Mouse (Mus musculus): ENCODE measurements at regions not wholly inside any gene's neighbourhood (a gene's known extent, or its start where the extent isn't known, plus 50 kb on each side); places are given as distances from the start of the nearest gene placed in this dataset.

DNA sequence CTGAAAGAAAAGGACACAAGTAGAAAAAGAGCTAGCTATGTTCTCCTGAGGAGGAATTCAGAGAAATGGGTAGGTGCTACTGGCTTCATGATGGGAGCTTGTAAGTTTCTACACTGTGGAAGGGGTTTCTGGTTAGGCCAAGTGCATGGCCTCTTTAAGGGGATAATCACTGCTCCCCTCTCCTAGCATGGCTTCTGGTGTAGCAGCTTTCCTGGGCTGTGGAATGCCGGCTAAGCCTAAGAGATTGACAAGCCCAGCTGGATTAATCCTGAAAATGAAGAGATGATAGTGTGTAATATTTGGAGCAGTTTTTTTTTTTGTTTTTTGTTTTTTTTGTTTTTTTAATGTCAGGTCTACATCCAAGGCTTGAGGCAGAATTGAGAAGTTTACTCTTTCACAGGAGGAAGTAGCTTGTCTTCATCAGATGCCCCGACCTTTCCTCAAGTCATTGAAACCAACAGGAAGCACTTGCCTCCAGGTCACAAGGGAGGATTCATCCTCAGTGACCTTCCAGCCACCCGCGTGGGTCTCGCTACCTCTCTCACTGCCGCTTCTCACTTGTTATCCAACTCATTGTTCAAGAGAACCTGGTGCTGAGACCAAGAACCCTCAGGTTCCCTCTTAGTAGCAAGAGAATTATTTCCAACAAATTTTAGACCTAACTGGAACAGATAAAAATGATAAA, 144.5 kb downstream of the Qrsl1 start:
- 64% methylated on average over 6 of the region's 6 CpGs for WGBS

DNA sequence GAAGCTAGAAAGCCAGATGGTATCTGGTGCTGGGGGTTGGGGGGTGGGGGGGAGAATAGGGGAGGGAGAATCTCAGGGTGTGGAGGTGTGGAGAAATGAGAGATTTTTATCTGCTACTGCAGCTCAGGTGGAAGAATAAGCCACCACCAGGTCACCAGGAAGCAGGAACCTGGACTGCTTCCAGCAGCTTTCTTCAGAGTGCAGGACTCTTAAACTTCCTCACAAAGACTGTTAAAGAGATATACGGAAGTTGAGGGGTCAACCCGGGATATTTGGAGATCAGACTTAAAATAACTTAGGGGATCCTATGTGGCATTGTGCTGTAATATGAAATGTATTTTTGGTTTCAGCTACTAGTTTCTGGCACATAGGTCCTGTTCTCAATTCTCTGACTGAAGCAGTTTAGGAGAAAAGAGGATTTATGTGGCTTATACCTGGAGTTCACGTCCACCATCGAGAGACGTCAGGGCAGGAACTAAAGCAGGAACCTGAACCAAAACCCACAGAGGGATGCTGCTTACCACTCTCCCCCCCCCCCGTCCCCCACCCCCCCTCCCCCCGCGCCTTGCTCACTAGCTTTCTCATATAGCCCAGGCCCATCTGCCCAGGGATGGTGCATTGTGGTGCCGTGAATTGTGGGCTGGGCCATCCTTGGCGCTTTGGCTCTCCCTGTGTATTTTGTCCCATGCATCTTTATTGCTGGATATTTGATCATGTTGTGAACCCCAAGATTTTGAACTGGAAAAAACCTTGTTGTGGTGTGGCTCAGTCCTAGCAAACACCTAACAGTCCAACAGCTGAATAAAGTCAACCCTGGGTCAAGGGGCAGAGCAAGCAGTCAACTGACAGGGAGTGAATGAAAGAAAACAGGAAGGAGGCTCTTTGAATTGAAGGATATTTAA, 143.2 kb downstream of the Qrsl1 start:
- no peaks in the 10 kb centered on the region for H3K36me3 ChIP-seq (ENCODE audit: insufficient read depth, low read length)
- no peak for ATAC-seq (ENCODE audit: low FRiP score)
- TF ChIP-seq CTCF (IDR thresholded peaks at IDR 0.05), result no peak
- no peak overlapping the region for H3K9ac ChIP-seq (replicated peaks; ENCODE audit: low read length, poor library complexity, severe bottlenecking)
- no peak overlapping the region for H3K4me2 ChIP-seq (ENCODE audit: low read depth, low read length, poor library complexity, severe bottlenecking)
- no peak overlapping the region for H3K27ac ChIP-seq (ENCODE audit: low read depth, low read length)
- no peaks in the 10 kb centered on the region for H3K4me1 ChIP-seq (ENCODE audit: insufficient read depth, low read length)
- H3K9me3 ChIP-seq (ENCODE audit: low read length), result no peaks in the 10 kb centered on the region
- WGBS, result 83% methylated on average over 8 of the region's 10 CpGs
- no peaks in the 10 kb centered on the region for H3K27me3 ChIP-seq (ENCODE audit: insufficient read depth, low read length)
- no peak for DNase-seq (ENCODE audit: low spot score)
- no peak overlapping the region for H3K4me3 ChIP-seq (ENCODE audit: low read depth, low read length)

More for the DNA sequence above, 144.5 kb downstream of the Qrsl1 start:
- Histone ChIP-seq H3K9ac (replicated peaks; ENCODE audit: low read length, poor library complexity, severe bottlenecking) (no peak overlapping the region), H3K4me3 (ENCODE audit: low read depth, low read length) (no peak overlapping the region), H3K27ac (ENCODE audit: low read depth, low read length) (no peak overlapping the region), H3K36me3 (ENCODE audit: insufficient read depth, low read length) (no peaks in the 10 kb centered on the region), H3K4me1 (ENCODE audit: insufficient read depth, low read length) (no peaks in the 10 kb centered on the region), H3K27me3 (ENCODE audit: insufficient read depth, low read length) (no peaks in the 10 kb centered on the region), H3K4me2 (ENCODE audit: low read depth, low read length, poor library complexity, severe bottlenecking) (no peak overlapping the region), H3K9me3 (ENCODE audit: low read length) (no peaks in the 10 kb centered on the region)
- DNase-seq (ENCODE audit: low spot score) (no peak), ATAC-seq (ENCODE audit: low FRiP score) (no peak)
- no peak for TF ChIP-seq CTCF (IDR thresholded peaks at IDR 0.05)

DNA sequence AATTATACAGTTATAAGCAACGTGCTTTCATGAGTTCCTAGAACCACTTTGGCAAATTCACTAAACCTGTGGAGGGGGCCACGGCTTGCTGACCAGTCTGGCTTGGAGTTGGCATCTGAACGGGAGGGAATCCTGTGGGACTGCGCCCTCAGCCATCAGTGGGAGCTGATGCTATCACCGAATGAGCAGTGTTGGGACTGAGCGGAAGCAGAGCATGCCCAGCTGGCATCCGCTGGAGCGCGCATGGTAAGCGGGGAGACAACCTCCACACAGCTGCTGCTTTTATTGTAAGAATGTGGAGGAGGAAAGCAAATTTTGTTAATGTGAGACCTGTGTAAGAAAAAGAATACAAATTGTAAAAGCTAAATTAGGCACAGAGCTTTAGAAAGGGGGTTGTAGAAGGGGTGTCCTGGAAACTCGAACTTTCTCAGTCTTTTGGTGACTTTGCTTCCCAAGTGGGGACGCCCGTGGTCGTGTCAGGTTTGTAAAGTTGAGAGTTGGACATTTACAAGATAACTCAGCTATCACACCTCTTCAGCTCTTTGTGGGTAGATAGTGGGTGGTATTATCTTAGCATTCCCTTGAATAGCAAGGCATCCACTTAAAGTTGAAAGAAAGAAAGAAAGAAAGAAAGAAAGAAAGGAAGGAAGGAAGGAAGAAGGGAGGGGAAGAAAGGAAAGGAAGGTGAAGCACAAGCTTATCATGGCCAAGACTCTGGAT, 142.2 kb downstream of the Qrsl1 start:
- Histone ChIP-seq H3K27me3 (ENCODE audit: insufficient read depth, low read length) (no peaks in the 10 kb centered on the region), H3K27ac (ENCODE audit: low read depth, low read length) (no peak overlapping the region), H3K9me3 (ENCODE audit: low read length) (no peaks in the 10 kb centered on the region), H3K36me3 (ENCODE audit: insufficient read depth, low read length) (no peaks in the 10 kb centered on the region), H3K4me1 (ENCODE audit: insufficient read depth, low read length) (no peaks in the 10 kb centered on the region), H3K9ac (replicated peaks; ENCODE audit: low read length, poor library complexity, severe bottlenecking) (no peak overlapping the region), H3K4me2 (ENCODE audit: low read depth, low read length, poor library complexity, severe bottlenecking) (no peak overlapping the region), H3K4me3 (ENCODE audit: low read depth, low read length) (no peak overlapping the region)
- no peak for ATAC-seq (ENCODE audit: low FRiP score)
- TF ChIP-seq CTCF (IDR thresholded peaks at IDR 0.05), result no peak
- no peak for DNase-seq (ENCODE audit: low spot score)
- 83% methylated on average over 14 of the region's 14 CpGs for WGBS

DNA sequence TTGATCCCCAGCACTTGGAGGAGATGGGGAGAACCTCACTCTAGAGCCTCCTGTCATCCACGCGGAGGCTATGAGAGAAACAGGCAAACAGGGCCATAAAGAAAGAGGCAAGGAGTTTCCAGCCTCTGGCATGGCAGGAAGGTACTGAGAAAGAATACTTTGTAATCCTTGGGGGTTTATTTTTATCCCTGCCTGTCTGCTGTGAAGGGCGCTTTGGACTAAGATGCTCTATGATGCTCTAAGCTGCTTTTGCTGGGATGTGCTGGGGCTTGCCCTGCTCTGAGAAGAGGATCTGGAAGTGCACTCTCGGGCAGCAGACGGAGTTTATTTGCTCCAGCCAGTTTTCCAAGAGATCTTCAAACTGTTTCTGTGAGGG, 141.7 kb downstream of the Qrsl1 start:
- no peaks in the 10 kb centered on the region for H3K27me3 ChIP-seq (ENCODE audit: insufficient read depth, low read length)
- WGBS, result 89% methylated on average over 5 of the region's 5 CpGs
- H3K9me3 ChIP-seq (ENCODE audit: low read length), result no peaks in the 10 kb centered on the region
- TF ChIP-seq CTCF (IDR thresholded peaks at IDR 0.05), result no peak
- H3K4me2 ChIP-seq (ENCODE audit: low read depth, low read length, poor library complexity, severe bottlenecking), result no peak overlapping the region
- H3K27ac ChIP-seq (ENCODE audit: low read depth, low read length), result no peak overlapping the region
- H3K4me1 ChIP-seq (ENCODE audit: insufficient read depth, low read length), result no peaks in the 10 kb centered on the region
- DNase-seq (ENCODE audit: low spot score), result no peak
- H3K36me3 ChIP-seq (ENCODE audit: insufficient read depth, low read length), result no peaks in the 10 kb centered on the region
- no peak overlapping the region for H3K9ac ChIP-seq (replicated peaks; ENCODE audit: low read length, poor library complexity, severe bottlenecking)
- H3K4me3 ChIP-seq (ENCODE audit: low read depth, low read length), result no peak overlapping the region
- no peak for ATAC-seq (ENCODE audit: low FRiP score)

DNA sequence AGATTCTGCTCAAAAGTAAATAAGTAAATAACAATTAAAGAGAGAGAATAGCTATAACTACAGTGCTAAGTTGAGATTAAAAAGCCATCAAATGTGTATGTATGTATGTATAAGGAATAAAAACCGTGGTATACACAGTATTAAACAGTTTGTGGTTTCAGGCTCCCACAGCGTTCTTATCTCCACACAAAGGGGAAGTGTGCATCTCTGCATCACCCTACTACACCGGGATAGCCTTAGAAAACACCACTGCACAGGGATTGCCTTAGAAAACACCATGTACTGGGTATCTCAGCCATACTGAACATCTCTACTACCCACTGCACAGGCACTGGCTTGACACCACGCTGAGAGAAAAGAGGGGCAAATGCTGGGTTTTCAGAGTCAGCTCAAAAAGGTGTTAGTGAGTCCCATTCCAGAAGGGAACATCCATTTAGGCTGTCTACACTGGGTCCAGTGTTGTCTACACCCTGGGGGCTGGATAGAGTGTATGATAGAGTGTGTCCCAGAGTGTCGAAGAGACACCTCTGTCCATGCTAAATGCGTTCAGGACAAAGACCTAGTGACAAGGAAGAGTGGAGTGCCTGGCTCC, 139.5 kb downstream of the Qrsl1 start:
- H3K4me2 ChIP-seq (ENCODE audit: low read depth, low read length, poor library complexity, severe bottlenecking), result no peak overlapping the region
- no peaks in the 10 kb centered on the region for H3K9me3 ChIP-seq (ENCODE audit: low read length)
- TF ChIP-seq CTCF (IDR thresholded peaks at IDR 0.05), result no peak
- H3K4me3 ChIP-seq (ENCODE audit: low read depth, low read length), result no peak overlapping the region
- DNase-seq (ENCODE audit: low spot score), result no peak
- no peak overlapping the region for H3K27ac ChIP-seq (ENCODE audit: low read depth, low read length)
- 89% methylated on average over 6 of the region's 6 CpGs for WGBS
- no peaks in the 10 kb centered on the region for H3K36me3 ChIP-seq (ENCODE audit: insufficient read depth, low read length)
- ATAC-seq (ENCODE audit: low FRiP score), result no peak
- H3K27me3 ChIP-seq (ENCODE audit: insufficient read depth, low read length), result no peaks in the 10 kb centered on the region
- H3K9ac ChIP-seq (replicated peaks; ENCODE audit: low read length, poor library complexity, severe bottlenecking), result no peak overlapping the region
- no peaks in the 10 kb centered on the region for H3K4me1 ChIP-seq (ENCODE audit: insufficient read depth, low read length)

All from midbrain, postnatal 0 days (tissue).